In the genomic region with DNA sequence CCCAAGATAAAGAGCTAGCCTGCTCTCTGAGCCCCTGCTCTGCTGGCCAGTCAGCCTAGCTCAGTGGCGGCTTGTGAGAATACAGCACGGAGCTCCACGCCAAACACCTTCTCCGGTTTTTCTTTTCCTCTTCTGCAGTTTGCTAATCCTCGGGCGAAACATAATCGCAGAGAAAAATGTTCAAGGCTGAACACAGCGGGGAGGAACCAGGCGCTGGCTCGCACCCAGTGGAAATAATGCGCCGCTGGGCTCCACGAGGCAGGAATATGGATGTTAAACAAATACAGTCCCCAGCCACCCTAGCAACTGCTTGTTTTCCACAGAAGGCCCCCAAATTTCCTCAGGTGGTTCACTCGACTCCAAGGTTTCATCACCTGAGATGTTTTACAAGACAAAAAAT, we compare ENCODE assay signal across 28 mouse cellular contexts.
DNase-seq lines count a peak whose midpoint lies in the region; ATAC-seq and TF ChIP-seq lines count a peak whose summit lies in the region.
"Had no signal": no experiment of that assay in that cellular context is flagged by ENCODE, and none has a peak within 500 bp of the region (broad histone marks: within the 10 kb centered on the region; RNA-seq: fewer than 3 reads in every experiment).

No protein-coding gene starts in this region.

- H3K9me3 ChIP-seq in hindbrain, embryonic 13.5 days = no peaks in the 10 kb centered on the region
- H3K9me3 ChIP-seq in hindbrain, embryonic 12.5 days (replicated peaks) = no peaks in the 10 kb centered on the region
- no peaks in the 10 kb centered on the region for H3K9me3 ChIP-seq in midbrain, postnatal 0 days (ENCODE audit: low read length)
- no peaks in the 10 kb centered on the region for H3K9me3 ChIP-seq in midbrain, embryonic 14.5 days (ENCODE audit: control insufficient read depth, low read length)
- no peaks in the 10 kb centered on the region for H3K9me3 ChIP-seq in limb, embryonic 14.5 days (ENCODE audit: control insufficient read depth, low read length)
- H3K9me3 ChIP-seq: liver, embryonic 13.5 days; midbrain, embryonic 13.5 days had no signal

- ATAC-seq in cerebellum, adult (ENCODE audit: insufficient number of reproducible peaks, low FRiP score, low TSS enrichment) = no peak
- no peak for ATAC-seq in hindbrain, embryonic 13.5 days (ENCODE audit: low FRiP score)
- ATAC-seq in hindbrain, embryonic 12.5 days (ENCODE audit: low FRiP score) = no peak
- ATAC-seq in midbrain, postnatal 0 days (ENCODE audit: low FRiP score) = no peak
- no peak for ATAC-seq in midbrain, embryonic 14.5 days (ENCODE audit: low FRiP score, low TSS enrichment)
- ATAC-seq in limb, embryonic 14.5 days (ENCODE audit: low FRiP score, low read depth) = 0 out of 2 replicates have a peak, but pooled peaks have one; percentile 41
- ATAC-seq: forebrain, embryonic 14.5 days; inflammation-experienced regulatory T-cells, adult 6 months; lung, postnatal 0 days; midbrain, embryonic 13.5 days; Patski had no signal

- H3K27me3 ChIP-seq in hindbrain, embryonic 13.5 days = no peaks in the 10 kb centered on the region
- no peaks in the 10 kb centered on the region for H3K27me3 ChIP-seq in hindbrain, embryonic 12.5 days
- no peaks in the 10 kb centered on the region for H3K27me3 ChIP-seq in midbrain, postnatal 0 days (ENCODE audit: insufficient read depth, low read length)
- no peaks in the 10 kb centered on the region for H3K27me3 ChIP-seq in midbrain, embryonic 14.5 days (ENCODE audit: control insufficient read depth, insufficient read depth, low read length)
- H3K27me3 ChIP-seq in limb, embryonic 14.5 days (ENCODE audit: control insufficient read depth, insufficient read depth, low read length) = no peaks in the 10 kb centered on the region
- H3K27me3 ChIP-seq: CH12.LX; liver, embryonic 13.5 days; midbrain, embryonic 13.5 days; Patski had no signal

- H3K4me3 ChIP-seq in hindbrain, embryonic 13.5 days = no peak overlapping the region
- no peak overlapping the region for H3K4me3 ChIP-seq in hindbrain, embryonic 12.5 days
- no peak overlapping the region for H3K4me3 ChIP-seq in midbrain, postnatal 0 days (ENCODE audit: low read depth, low read length)
- no peak overlapping the region for H3K4me3 ChIP-seq in midbrain, embryonic 14.5 days (replicated peaks; ENCODE audit: low read depth, low read length)
- no peak overlapping the region for H3K4me3 ChIP-seq in limb, embryonic 14.5 days (replicated peaks; ENCODE audit: low read length)
- H3K4me3 ChIP-seq: gastrocnemius, adult 2 months; liver, embryonic 13.5 days; midbrain, embryonic 13.5 days had no signal

- WGBS in hindbrain, embryonic 13.5 days = 82% methylated on average over 14 of the region's 14 CpGs
- 83% methylated on average over 14 of the region's 14 CpGs for WGBS in hindbrain, embryonic 12.5 days
- WGBS in midbrain, postnatal 0 days = 65% methylated on average over 14 of the region's 14 CpGs
- 89% methylated on average over 14 of the region's 14 CpGs for WGBS in midbrain, embryonic 14.5 days
- WGBS in limb, embryonic 14.5 days = 58% methylated on average over 14 of the region's 14 CpGs

- peak; percentile 42 to 58 for DNase-seq in cerebellum, postnatal 10 days
- DNase-seq in midbrain, postnatal 0 days (ENCODE audit: low spot score) = peak; percentile 10
- no peak for DNase-seq in midbrain, embryonic 14.5 days
- DNase-seq in limb, embryonic 14.5 days (ENCODE audit: low spot score) = peak; percentile 39
- no peak for DNase-seq in lung, postnatal 25 days (ENCODE audit: low spot score)
- DNase-seq: adrenal gland, postnatal 14 days; cerebellum, adult 2 months; gastrocnemius, adult 2 months; gastrocnemius, postnatal 36 days; heart, adult 18-20 months; heart, postnatal 36 days; kidney, adult 11 months; kidney, postnatal 14 days; layer of hippocampus, adult 9-11 months; liver, embryonic 13.5 days; lung, adult 18-20 months had no signal

- peak overlapping the region; percentile 50; the same call in 1 of the 2 replicates for H3K27ac ChIP-seq in hindbrain, embryonic 13.5 days
- no peak overlapping the region for H3K27ac ChIP-seq in hindbrain, embryonic 12.5 days
- H3K27ac ChIP-seq in midbrain, postnatal 0 days (ENCODE audit: low read depth, low read length) = no peak overlapping the region
- H3K27ac ChIP-seq in midbrain, embryonic 14.5 days (replicated peaks; ENCODE audit: low read depth, low read length) = no peak overlapping the region
- H3K27ac ChIP-seq in limb, embryonic 14.5 days (replicated peaks; ENCODE audit: low read depth, low read length) = peak overlapping the region; percentile 48
- H3K27ac ChIP-seq: gastrocnemius, adult 2 months; liver, embryonic 13.5 days; macrophage; midbrain, embryonic 13.5 days had no signal

- no peak for TF ChIP-seq CTCF in midbrain, postnatal 0 days (IDR thresholded peaks at IDR 0.05)

- no peaks in the 10 kb centered on the region for H3K36me3 ChIP-seq in hindbrain, embryonic 13.5 days
- no peaks in the 10 kb centered on the region for H3K36me3 ChIP-seq in hindbrain, embryonic 12.5 days
- H3K36me3 ChIP-seq in midbrain, postnatal 0 days (ENCODE audit: insufficient read depth, low read length) = no peaks in the 10 kb centered on the region
- no peaks in the 10 kb centered on the region for H3K36me3 ChIP-seq in midbrain, embryonic 14.5 days (ENCODE audit: control insufficient read depth, insufficient read depth, low read length)
- H3K36me3 ChIP-seq in limb, embryonic 14.5 days (ENCODE audit: control insufficient read depth, insufficient read depth, low read length) = no peaks in the 10 kb centered on the region
- H3K36me3 ChIP-seq: G1E; liver, embryonic 13.5 days; midbrain, embryonic 13.5 days had no signal

- TF ChIP-seq POLR2A in limb, embryonic 14.5 days (IDR thresholded peaks at IDR 0.05; ENCODE audit: borderline replicate concordance, extremely low read depth, insufficient read depth, insufficient read length) = no peak

- no peak overlapping the region for H3K4me2 ChIP-seq in hindbrain, embryonic 13.5 days
- H3K4me2 ChIP-seq in hindbrain, embryonic 12.5 days (replicated peaks) = no peak overlapping the region
- H3K4me2 ChIP-seq in midbrain, postnatal 0 days (ENCODE audit: low read depth, low read length, poor library complexity, severe bottlenecking) = no peak overlapping the region
- H3K4me2 ChIP-seq in midbrain, embryonic 14.5 days (ENCODE audit: low read length) = no peak overlapping the region
- no peak overlapping the region for H3K4me2 ChIP-seq in limb, embryonic 14.5 days (replicated peaks; ENCODE audit: low read depth, low read length, severe bottlenecking)
- H3K4me2 ChIP-seq: heart, embryonic 11.5 days; liver, embryonic 13.5 days; midbrain, embryonic 13.5 days had no signal

- no peak overlapping the region for H3K9ac ChIP-seq in hindbrain, embryonic 13.5 days
- H3K9ac ChIP-seq in hindbrain, embryonic 12.5 days = no peak overlapping the region
- H3K9ac ChIP-seq in midbrain, postnatal 0 days (replicated peaks; ENCODE audit: low read length, poor library complexity, severe bottlenecking) = no peak overlapping the region
- no peak overlapping the region for H3K9ac ChIP-seq in midbrain, embryonic 14.5 days (replicated peaks; ENCODE audit: low read length)
- H3K9ac ChIP-seq in limb, embryonic 14.5 days (ENCODE audit: low read depth, low read length, severe bottlenecking) = no peak overlapping the region
- H3K9ac ChIP-seq: liver, embryonic 13.5 days; midbrain, embryonic 13.5 days had no signal

- no peaks in the 10 kb centered on the region for H3K4me1 ChIP-seq in hindbrain, embryonic 13.5 days (replicated peaks)
- H3K4me1 ChIP-seq in hindbrain, embryonic 12.5 days = no peaks in the 10 kb centered on the region
- H3K4me1 ChIP-seq in midbrain, postnatal 0 days (ENCODE audit: insufficient read depth, low read length) = no peaks in the 10 kb centered on the region
- no peaks in the 10 kb centered on the region for H3K4me1 ChIP-seq in midbrain, embryonic 14.5 days (ENCODE audit: control insufficient read depth, insufficient read depth, low read length)
- H3K4me1 ChIP-seq in limb, embryonic 14.5 days (ENCODE audit: control insufficient read depth, insufficient read depth, low read length) = peaks cover 4% of the 10 kb centered on the region; the same call in 1 of the 2 replicates
- H3K4me1 ChIP-seq: liver, embryonic 13.5 days; midbrain, embryonic 13.5 days had no signal

Comparison
In these comparisons a context has a peak if more than half of its experiments do, and no peak if none do; other contexts are left out.
1. DNase-seq: peak in cerebellum, postnatal 10 days (2 of 2), midbrain, postnatal 0 days (single experiment) and limb, embryonic 14.5 days (single experiment); none in midbrain, embryonic 14.5 days (single experiment) and lung, postnatal 25 days (single experiment).
2. H3K27ac ChIP-seq: peak in hindbrain, embryonic 13.5 days (single experiment) and limb, embryonic 14.5 days (single experiment); none in hindbrain, embryonic 12.5 days (single experiment), midbrain, postnatal 0 days (single experiment) and midbrain, embryonic 14.5 days (single experiment).